Mouse (Mus musculus) adrenal gland, adult 2 months (tissue): ENCODE data around the gene Ccdc114. TPM values are rescaled to one million over a fixed set of nuclear protein-coding genes. Genes with fewer than 3 reads are reported as not detected.
"Not testable (repeated sequence)": the region's sequence is repeated elsewhere in the genome, so short reads cannot be mapped to it uniquely, and the experiment has no call there.

Experiments used
- DNase-seq: peaks from one replicate; pipeline ENCODE4 v3.0.0; 2021
- polyA plus RNA-seq: library from polyadenylated mRNA; depleted of rRNA; stranded (reverse); fragments of >200 nt; gene quantifications from 2 replicates; pipeline ENCODE4 v1.2.3, GENCODE M21; 2012
- total RNA-seq, 2 experiments: library from RNA; stranded (reverse); gene quantifications; 2 replicates each; pipeline ENCODE4 v1.2.3; 2021

Gene Ccdc114
- total and polyA plus RNA-seq, 3 experiments, result 13.3 to 68.3 (median 19.2) TPM

DNA sequence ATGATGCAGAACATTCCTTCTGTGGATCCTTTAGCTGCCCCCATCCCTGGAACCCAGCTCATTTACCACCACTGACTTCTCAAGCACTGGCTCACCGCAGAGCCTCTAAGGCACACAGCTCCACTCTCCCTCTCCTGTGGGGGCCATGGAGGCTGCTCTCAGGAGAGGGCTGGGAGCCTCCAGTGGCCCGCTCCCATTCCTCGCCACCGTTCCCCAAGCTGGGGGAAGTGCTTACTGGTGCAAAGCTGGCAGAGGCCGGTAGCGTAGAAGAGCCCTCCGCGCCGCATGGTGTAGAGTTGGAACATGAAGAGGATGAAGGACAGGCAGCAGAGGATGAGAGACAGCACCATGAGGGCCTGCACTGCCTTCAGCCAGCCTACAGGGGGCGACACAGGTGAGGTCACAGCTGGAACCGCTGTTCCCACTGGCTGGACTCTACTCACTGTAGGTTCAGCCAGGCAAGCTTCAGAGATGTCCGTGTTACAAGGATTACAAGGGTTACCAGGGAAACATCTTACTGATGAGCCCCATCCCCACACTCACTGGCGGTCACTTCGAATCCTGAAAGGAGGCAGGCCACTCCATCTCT is 4.7 kb upstream of the Ccdc114 start:
- peak; percentile 35 for DNase-seq

DNA sequence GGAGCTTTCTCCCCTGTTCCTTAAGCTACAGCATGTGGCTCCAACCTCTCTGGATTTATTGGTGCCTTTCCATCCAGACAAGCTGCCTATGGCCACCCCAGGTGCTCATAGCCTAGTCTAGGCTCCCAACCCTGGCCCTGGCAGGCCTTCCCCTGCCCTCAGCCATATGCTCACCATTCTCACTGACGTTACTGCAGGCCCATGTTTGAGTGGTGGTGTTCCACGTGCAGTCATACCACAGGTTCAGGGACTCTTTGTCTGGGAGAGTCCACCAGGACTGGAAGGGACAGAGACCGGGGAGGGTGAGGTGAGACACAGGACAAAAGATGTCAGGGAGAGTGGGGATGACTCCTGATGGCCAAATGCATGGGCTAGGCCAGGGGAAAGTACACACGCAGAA is 4.1 kb upstream of the Ccdc114 start:
- peak; percentile 42 for DNase-seq

DNA sequence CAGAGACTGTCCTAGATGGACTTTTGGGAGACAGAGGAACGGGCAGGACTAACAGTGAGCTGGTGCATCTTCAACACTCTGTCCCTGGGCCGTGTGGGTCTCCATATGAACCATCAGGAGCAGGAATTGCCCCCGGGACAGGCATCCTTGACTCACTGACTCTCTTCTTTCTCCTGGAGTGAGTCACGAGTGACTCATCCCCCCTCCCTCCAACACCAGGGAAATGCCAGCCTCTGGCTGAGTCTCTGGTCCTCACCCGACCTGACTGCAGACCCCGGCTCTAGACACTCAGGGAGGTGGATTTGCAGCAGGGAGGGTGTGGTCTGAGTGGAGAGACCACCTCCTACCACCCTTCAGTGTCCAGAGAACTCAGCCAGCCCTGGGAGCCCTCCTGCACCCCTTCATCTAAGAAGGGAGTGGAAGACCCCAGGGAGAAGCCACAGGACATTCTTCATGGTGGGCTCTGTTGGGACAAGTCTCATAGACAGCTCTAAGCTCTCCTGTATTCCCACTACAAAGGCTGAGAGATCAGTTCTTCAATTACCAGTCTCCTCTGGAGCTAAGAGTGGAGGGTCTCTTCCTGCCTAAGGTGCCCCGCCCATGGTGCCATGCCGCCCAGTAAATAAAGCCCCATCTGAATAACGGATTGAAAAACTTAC is 3.2 kb upstream of the Ccdc114 start:
- peak; percentile 92 for DNase-seq

DNA sequence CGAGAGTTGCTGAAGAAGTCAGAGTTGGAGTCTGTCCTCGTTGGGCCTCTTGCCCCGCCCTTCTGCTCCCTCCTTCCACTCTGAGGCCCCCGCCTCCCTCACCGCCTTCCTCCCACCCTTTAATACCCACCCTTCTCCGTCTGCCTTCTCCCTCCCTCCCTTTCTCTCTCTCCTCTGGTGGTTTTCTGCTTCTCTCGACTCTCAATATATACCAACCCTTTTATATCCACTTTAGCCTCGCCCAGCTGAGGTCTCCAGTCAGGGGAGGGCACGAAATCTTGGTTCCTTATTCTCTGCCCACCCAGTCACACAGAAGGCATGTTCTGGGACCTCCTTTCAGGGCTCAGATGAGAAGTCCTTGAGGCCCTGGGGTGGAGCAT is 2.6 kb upstream of the Ccdc114 start, which contains the start of gene Emp3:
TSS of gene Emp3 (minus strand) at position 163 of the 380 bp plus-strand sequence.
- peak; percentile 77 for DNase-seq

DNA sequence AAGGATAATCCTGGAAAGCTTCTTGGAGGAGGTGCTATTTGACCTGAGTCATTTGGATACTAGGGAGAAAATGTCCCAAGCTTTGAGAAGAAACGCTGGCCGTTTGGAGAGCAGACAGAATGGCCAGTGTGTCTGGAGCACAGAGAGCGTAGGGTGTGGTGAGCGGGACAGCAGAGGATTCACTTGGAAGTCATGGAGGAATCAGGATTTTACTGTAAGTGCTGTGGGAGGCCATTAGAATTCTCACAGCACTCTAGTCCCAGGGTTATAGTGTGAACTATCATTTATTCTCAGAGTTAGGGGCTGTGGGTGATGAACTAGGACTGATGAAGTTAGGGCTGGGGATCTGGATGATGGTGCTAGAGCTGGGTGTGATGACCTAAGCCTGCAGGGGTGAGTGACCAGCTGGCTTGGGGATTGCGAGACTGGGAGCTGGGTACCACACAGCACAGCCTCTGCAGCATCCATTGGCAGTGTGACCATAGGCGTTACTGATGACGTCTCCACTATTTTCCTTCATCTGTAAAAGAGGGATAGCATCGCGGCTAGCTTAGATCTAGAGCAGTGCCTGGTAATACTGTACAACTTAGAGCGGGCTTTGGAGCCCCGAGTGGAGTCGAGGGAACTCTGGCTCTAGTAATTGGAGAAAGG is 1.8 kb upstream of the Ccdc114 start:
- DNase-seq, result no peak

DNA sequence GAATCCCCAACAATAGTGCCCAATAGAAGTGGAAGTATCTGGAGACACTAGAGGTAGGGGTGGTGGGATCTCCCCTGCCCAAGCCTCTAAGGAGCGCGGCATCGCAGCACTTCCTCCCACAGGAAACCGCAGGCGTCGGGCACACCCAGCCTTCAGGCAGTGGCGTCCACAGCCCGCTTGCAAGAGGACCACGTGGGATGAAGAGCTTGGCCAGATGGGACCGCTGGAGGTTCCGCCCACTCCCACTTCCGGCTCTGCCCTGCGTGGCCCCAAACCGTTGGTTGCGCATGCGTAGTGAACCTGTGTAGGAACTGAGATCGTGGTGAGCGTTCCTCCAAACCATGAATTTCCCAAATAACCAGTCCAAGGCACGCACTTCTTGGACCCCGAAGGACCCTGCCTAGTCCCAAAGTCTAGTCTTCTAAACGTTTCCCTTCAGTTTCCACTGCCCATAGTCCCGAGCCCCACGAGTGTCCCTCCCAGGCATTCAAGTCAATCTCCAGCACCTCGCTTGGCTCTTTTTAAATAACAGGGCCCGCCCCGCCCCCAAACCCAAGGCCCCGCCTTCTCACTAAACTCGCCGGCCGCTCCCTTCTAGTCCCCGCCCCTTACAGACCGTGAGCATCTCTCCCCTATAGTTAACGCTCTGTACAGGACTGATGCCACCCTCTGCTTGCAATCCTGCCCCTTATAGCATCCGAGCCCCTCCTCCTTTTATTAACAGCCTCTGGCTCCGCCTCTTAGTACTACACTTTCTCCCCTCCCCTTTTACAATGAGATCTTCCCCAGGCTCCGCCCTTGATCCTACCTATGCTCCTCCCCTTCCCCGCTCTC is 727 bp upstream of the Ccdc114 start:
- peak; percentile 96 for DNase-seq

DNA sequence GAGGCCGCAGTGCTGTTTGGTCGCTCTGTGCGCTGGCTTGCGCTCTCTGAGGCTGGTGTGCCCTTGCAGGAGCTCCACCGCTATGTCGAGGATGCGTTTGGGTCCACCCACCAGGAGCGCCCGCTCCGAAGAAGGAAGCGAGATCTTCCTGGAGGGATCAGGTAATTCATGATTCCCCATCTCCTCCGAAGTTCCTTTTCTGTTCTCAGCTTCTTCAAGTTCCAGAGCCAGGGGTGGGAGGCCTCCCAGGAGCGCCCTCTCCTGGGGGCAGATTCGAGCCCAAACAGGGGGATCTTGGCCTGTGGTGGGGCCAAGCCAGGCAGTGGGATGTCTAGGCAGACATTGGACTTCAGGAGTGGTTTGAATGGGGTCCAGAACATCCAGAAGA is 551 bp downstream of the Ccdc114 start:
- peak; percentile 58 for DNase-seq

GRCm38 (mm10) chr7:45928626-45929295 is 4.9 kb downstream of the Ccdc114 start:
- DNase-seq, result no peak

DNA sequence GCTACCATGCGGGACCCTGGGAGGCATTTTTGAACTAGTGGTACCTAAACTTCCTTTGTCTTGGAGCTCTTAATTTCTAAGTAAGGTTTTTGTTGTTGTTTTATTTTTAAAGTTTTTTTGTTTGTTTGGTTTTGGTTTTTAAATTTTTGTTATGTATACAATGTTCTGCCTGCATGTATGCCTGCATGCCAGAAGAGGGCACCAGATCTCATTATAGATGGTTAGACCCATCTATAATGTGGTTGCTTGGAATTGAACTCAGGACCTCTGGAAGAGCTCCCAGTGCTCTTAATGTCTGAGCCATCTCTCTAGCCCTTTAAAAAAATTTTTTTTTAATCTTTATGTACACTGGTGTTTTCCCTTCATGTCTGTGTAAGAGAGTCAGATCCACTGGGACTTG is 5.8 kb downstream of the Ccdc114 start:
- no peak for DNase-seq

- not testable (repeated sequence) for DNase-seq
Observed at GRCm38 (mm10) chr7:45933766-45934165, 9.9 kb downstream of the Ccdc114 start.

DNA sequence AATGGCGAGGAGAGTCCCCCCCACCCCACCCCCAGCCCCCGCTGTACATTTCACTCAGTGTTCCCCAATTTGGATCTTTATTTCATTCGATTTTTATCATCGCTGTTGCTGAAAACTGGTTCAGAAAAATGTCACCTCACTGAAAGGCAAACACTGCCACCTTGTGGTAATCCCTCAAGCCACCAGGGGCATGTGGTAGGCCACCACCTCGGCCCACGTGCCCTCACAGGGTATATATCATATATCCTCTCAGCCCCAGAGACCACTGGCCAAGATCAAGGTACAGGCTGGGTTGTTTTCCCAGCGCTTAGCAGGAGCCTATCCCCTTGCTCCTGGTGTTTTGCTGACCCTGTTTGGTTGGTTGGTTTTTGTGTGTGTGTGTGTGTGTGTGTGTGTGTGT is 11.2 kb downstream of the Ccdc114 start:
- peak; percentile 69 for DNase-seq

- DNase-seq, result no peak
Observed at GRCm38 (mm10) chr7:45939836-45940235, 16.0 kb downstream of the Ccdc114 start.

GRCm38 (mm10) chr7:45941986-45942385 is 18.1 kb downstream of the Ccdc114 start:
- DNase-seq, result peak; percentile 88

DNA sequence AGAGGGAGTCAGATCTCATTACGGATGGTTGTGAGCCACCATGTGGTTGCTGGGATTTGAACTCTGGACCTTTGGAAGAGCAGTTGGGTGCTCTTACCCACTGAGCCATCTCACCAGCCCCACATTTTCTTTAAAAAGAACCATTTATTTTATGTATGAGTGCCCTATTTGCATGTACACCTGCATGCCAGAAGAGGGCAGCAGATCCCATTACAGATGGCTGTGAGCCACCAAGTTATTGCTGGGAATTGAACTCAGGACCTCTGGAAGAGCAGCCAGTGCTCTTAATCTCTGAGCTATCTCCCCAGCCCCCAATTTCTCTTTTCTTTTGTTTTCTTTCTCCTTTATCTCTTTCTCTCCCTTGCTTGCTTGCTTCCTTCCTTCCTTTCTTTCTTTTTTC is 19.4 kb downstream of the Ccdc114 start:
- not testable (repeated sequence) for DNase-seq

GRCm38 (mm10) chr7:45949061-45949460 is 25.2 kb downstream of the Ccdc114 start:
- DNase-seq, result no peak

DNA sequence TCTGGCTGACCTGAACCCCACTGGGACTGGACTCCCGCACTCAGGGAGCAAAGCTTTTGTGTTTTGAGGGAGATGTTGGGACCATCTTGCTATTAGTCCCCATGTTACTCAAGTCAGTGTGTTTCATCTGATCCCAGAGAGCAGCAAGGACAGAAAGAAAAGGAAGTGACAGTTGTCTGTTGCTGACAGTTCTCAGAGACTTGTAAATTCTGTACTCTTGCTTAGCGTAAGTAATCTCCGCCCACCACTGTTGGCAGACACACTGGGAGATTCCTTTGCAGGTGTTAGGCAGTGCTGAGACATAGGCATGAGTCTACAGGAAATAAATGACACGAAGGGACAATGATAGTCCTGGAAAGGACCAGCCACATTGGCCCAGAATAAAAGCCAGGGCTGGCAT is 32.7 kb downstream of the Ccdc114 start:
- DNase-seq, result no peak

DNA sequence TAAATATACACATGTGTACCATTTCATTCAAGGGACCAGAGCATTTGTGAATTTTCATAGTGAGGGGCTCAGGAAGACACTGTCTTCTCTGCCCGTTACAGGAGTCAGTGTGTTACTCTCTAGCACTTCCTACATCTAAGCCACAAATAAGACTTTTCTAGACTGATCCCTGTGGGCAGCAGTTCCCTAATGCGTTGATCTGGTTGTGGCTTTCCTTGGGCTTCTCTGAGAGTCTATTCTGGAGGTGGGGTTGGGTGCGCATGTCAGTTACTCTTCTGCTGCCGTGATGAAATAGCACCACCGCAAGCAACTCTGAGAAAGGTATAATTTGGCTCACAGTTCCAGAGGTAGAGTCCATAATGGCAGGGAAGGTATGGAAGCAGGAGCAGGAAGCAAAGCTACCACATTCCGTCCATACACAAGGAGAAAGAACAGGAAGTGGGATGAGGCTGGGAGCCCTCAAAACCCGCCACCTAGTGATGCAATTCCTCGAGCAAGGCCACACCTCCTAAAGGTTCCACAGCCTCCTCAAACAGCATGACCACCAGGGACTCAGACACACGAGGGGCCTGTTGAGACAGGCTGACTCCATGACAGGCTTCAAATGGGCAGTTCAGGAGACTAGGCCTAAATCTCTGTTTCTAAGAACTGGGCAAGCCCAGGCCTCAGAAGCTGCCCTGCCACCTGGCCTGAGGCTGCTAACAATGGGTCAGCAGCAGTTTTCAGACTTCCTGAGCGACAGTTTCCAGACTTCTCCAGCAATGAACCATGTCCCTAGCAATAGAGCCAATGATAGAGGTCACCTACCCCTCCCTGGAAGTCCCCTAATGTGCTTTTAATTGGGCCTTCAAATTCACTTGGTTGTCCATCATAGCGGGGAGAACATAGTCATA is 48.2 kb downstream of the Ccdc114 start:
- DNase-seq, result no peak

GRCm38 (mm10) chr7:45973271-45973687 is 49.4 kb downstream of the Ccdc114 start:
- peak; percentile 11 for DNase-seq

GRCm38 (mm10) chr7:45974103-45974502 is 50.2 kb downstream of the Ccdc114 start:
- DNase-seq, result no peak

DNA sequence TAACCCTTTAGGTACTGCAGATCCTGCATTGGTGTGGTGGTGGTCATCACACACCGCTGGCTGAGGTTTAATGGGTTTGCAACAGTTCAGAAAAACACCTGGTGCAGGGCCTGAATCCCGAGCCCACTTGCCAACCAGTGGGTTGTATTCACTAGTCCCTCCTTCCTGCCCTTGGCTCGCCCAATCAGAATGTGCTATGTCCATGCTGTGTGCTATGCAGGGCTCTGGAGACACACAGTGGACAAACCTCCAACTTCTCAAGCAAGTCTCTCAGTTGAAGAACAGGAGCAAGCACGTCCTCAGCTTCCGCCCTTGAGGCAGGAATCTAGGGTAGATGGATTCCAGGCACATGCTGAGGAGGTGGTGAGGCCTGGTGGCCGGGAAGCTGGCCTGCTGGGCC is 50.6 kb downstream of the Ccdc114 start:
- DNase-seq, result no peak

DNA sequence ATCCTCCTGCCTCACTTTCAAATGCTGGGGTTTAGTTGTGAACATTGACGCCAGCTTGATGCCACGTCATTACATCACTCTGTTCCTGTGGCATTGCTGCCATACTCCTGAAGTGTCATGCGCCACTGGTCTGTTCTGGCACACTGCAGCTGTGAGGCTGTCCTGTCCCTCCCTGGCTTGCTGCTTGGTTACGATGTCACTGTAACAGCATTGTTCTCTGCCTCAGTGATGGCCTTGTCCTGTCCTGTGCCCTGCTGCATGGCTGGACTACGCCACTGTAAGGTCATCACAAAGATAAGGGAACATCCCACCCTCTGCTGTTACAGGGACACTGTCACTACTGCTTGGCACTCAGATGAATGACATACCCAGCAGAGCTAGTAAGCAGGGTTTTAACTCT is 57.7 kb downstream of the Ccdc114 start:
- DNase-seq, result no peak
